Mouse (Mus musculus): Measurements from ENCODE around the gene Nr6a1.

- TF ChIP-seq USF1 (IDR thresholded peaks at IDR 0.05; ENCODE audit: low read depth) (no peak), TCF12 (IDR thresholded peaks at IDR 0.05; ENCODE audit: insufficient read depth, poor library complexity, severe bottlenecking) (no peak)
These were observed 9.9 kb upstream of the Nr6a1 start for GRCm38 (mm10) chr2:38937396-38937795.

All from myocyte (in vitro differentiated cells).